Mouse (Mus musculus) lung, postnatal 36 days (tissue): ENCODE results near the gene Sirt2.
A peak's percentile ranks its signal among the peaks of the same experiment; 100 is the strongest.

Experiments
- DNase-seq: peaks from one replicate; pipeline ENCODE4 v3.0.0; 2022; ENCODE audit warnings: mixed read lengths

Sirt2 gene

GRCm38 (mm10) chr7:28799994-28800393 is 33.5 kb downstream of the Sirt2 start:
- no peak for DNase-seq

- DNase-seq = no peak
These were observed 34.9 kb downstream of the Sirt2 start for GRCm38 (mm10) chr7:28801451-28801850.

- DNase-seq = peak; percentile 85
These were observed 35.6 kb downstream of the Sirt2 start for GRCm38 (mm10) chr7:28801901-28802670.

- peak; percentile 87 for DNase-seq
These were observed 36.5 kb downstream of the Sirt2 start for GRCm38 (mm10) chr7:28802846-28803588.

GRCm38 (mm10) chr7:28803756-28804155 is 37.2 kb downstream of the Sirt2 start:
- DNase-seq = no peak

- peak; percentile 42 for DNase-seq
These were observed 40.3 kb downstream of the Sirt2 start for GRCm38 (mm10) chr7:28806869-28807268.

- DNase-seq = no peak
These were observed 41.2 kb downstream of the Sirt2 start for GRCm38 (mm10) chr7:28807641-28808220.

GRCm38 (mm10) chr7:28808221-28808941 is 41.8 kb downstream of the Sirt2 start, which contains the start of gene Hnrnpl:
Gene Hnrnpl (plus strand): TSS chr7:28808541.
- DNase-seq = peak; percentile 72

- DNase-seq = peak; percentile 96
These were observed 42.4 kb downstream of the Sirt2 start for GRCm38 (mm10) chr7:28808957-28809393.

GRCm38 (mm10) chr7:28809401-28810089 is 43.0 kb downstream of the Sirt2 start:
- peak; percentile 75 for DNase-seq

GRCm38 (mm10) chr7:28810107-28811066 is 43.9 kb downstream of the Sirt2 start:
- DNase-seq = peak; percentile 100

GRCm38 (mm10) chr7:28811228-28811627 is 44.7 kb downstream of the Sirt2 start:
- DNase-seq = peak; percentile 92

- DNase-seq = no peak
These were observed 45.2 kb downstream of the Sirt2 start for GRCm38 (mm10) chr7:28811640-28812275.

GRCm38 (mm10) chr7:28812436-28812835 is 45.9 kb downstream of the Sirt2 start:
- DNase-seq = no peak

- peak; percentile 50 for DNase-seq
These were observed 46.4 kb downstream of the Sirt2 start for GRCm38 (mm10) chr7:28812949-28813348.

GRCm38 (mm10) chr7:28814306-28815034 is 47.9 kb downstream of the Sirt2 start:
- no peak for DNase-seq

- no peak for DNase-seq
These were observed 48.7 kb downstream of the Sirt2 start for GRCm38 (mm10) chr7:28815230-28815629.

GRCm38 (mm10) chr7:28816201-28816600 is 49.7 kb downstream of the Sirt2 start:
- DNase-seq = no peak

GRCm38 (mm10) chr7:28816920-28817319 is 50.4 kb downstream of the Sirt2 start:
- DNase-seq = no peak

- no peak for DNase-seq
These were observed 51.0 kb downstream of the Sirt2 start for GRCm38 (mm10) chr7:28817524-28817923.
